Mouse (Mus musculus) heart, adult 2 months (tissue): ENCODE measurements around the gene Bend7. TPM values are rescaled to one million over a fixed set of nuclear protein-coding genes. Genes with fewer than 3 reads are reported as not detected.

Experiments
- DNase-seq, 2 experiments: peaks; one replicate each; pipeline ENCODE4 v3.0.0; 2021
- H3K27ac ChIP-seq: fragments of 200-600 bp; 2 replicates; pipeline ENCODE4 v1.8.1; 2022
- H3K27me3 ChIP-seq: fragments of 200-500 bp; 2 replicates; pipeline ENCODE4 v1.6.1; 2012; ENCODE audit warnings: mild to moderate bottlenecking, low read length, inconsistent platforms, mixed read lengths; ENCODE audit not compliant: control insufficient read depth, insufficient read depth
- H3K36me3 ChIP-seq: fragments of 200-500 bp; 2 replicates; pipeline ENCODE4 v1.6.1; 2012; ENCODE audit warnings: low read length, inconsistent platforms; ENCODE audit not compliant: control insufficient read depth, insufficient read depth
- H3K4me1 ChIP-seq: fragments of 200-500 bp; 2 replicates; pipeline ENCODE4 v1.6.1; 2011; ENCODE audit warnings: low read length; ENCODE audit not compliant: control insufficient read depth, insufficient read depth
- H3K4me3 ChIP-seq: fragments of 200-600 bp; 2 replicates; pipeline ENCODE4 v1.8.1; 2022
- H3K79me2 ChIP-seq: fragments of 200-500 bp; replicated peaks from 2 replicates; pipeline ENCODE4 v1.6.1; 2012; ENCODE audit warnings: mild to moderate bottlenecking, inconsistent platforms, low read length, moderate library complexity, mixed read lengths; ENCODE audit not compliant: control insufficient read depth, insufficient read depth
- H3K9ac ChIP-seq: fragments of 200-500 bp; 2 replicates; pipeline ENCODE4 v1.6.1; 2012; ENCODE audit warnings: low read depth, mild to moderate bottlenecking, control low read depth, inconsistent platforms, low read length, mixed read lengths
- CTCF ChIP-seq: fragments of 200-600 bp; IDR thresholded peaks from 2 replicates; pipeline ENCODE4 v1.8.1; 2022; ENCODE audit warnings: antibody characterized with exemption, mild to moderate bottlenecking, moderate library complexity
- EP300 ChIP-seq: fragments of 200-500 bp; IDR thresholded peaks from 2 replicates; pipeline ENCODE4 v1.6.1; 2011; ENCODE audit warnings: low read depth, low read length, control low read depth; ENCODE audit not compliant: insufficient read depth
- POLR2A ChIP-seq: fragments of 200-500 bp; IDR thresholded peaks from 2 replicates; pipeline ENCODE4 v1.6.1; 2011; ENCODE audit warnings: mild to moderate bottlenecking, low read depth, low read length, control low read depth; ENCODE audit not compliant: insufficient read depth
- WGBS: fragments of 180-500 bp; shearing (Covaris S2); methylation state at CpG from one replicate; pipeline ENCODE4 v1.1.7; 2018; 5-methylcytosine and 5-hydroxymethylcytosine counted together
- intact Hi-C: fragments of 180-260 bp; cut with DNase I; formaldehyde crosslinking; loops from one replicate; pipeline ENCODE4 v1.15.1; 2025
- polyA plus RNA-seq: library from polyadenylated mRNA; depleted of rRNA; stranded (reverse); fragments of >200 nt; gene quantifications from 2 replicates; pipeline ENCODE4 v1.2.3, GENCODE M21; 2012
- total RNA-seq, 2 experiments: library from RNA; stranded (reverse); gene quantifications; 2 replicates each; pipeline ENCODE4 v1.2.3; 2021

The Bend7 gene
- total and polyA plus RNA-seq, 3 experiments, result 2.9 to 5.5 (median 4.5) TPM

DNA sequence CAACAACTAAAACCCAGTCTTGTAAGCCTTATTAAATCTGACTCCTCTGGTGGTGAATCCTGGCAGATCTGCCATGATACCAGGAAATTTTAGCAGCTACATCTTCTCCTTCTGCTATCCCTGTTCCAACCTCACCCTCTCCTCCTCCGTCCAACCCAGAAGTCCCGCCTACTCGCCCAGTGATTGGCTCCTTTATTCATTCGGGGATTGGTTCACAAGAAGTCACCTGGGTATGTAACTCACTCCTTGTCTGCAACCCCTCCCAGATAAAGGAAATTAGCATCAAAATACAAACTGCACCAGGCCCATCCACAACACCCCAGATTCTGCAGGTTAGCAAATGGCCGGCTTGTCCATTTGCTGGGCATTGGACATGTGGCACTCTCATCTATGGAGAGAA, 98.7 kb downstream of the Bend7 start:
- Histone ChIP-seq H3K27ac (no peak overlapping the region), H3K79me2 (no peaks in the 10 kb centered on the region), H3K9ac (no peak overlapping the region), H3K27me3 (0 out of 2 replicates have a peak, but pooled peaks cover 3% of the 10 kb centered on the region), H3K36me3 (no peaks in the 10 kb centered on the region), H3K4me1 (no peaks in the 10 kb centered on the region), H3K4me3 (no peak overlapping the region)
- WGBS, result 45% methylated on average over 5 of the region's 5 CpGs
- TF ChIP-seq CTCF (no peak), EP300 (no peak), POLR2A (no peak)
- no peak for DNase-seq
- intact Hi-C loops, result no loop called here

DNA sequence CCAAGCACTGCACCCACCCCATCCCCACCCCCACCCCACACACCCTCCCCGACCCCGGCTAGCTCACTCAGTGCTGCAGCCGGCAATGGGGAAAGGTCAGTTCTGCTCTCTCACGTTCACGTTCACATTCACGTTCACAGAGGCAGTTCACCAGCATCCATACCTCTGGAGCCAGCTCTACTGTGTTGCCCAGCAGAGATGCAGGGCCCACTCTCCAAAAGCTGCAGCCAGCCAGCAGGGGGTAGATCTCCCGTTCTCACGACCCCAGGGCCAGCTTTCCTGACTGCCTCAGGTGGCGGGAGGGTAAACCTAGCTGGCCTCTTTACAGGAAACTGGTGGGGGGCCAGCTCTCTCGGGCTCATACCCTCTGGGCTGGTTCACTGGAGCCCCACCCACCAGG, 100.0 kb downstream of the Bend7 start:
- Histone ChIP-seq H3K36me3 (no peaks in the 10 kb centered on the region), H3K4me3 (no peak overlapping the region), H3K79me2 (no peaks in the 10 kb centered on the region), H3K27me3 (0 out of 2 replicates have a peak, but pooled peaks cover 3% of the 10 kb centered on the region), H3K9ac (no peak overlapping the region), H3K4me1 (no peaks in the 10 kb centered on the region), H3K27ac (no peak overlapping the region)
- WGBS, result 4% methylated on average over 10 of the region's 10 CpGs
- TF ChIP-seq CTCF (no peak), EP300 (no peak), POLR2A (no peak)
- intact Hi-C loops, result no loop called here
- no peak for DNase-seq

DNA sequence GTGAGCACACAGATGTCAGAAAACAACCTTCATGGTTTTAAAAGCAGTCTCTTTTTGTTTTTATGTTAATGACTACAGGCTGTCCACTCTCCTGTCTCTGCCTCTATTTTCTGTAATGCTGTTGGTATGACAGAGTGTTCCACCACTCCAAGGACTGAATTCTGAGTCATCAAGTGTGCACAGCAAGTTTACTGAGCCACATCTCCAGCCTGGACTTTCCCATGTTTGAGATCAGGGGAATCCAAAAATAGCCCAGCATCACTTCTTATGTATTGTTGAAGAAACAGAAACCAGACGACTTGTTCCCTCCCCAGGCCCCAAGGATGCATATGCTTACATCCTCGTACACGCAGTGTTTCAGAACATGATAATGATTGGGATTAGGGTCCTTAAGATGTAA, 102.6 kb downstream of the Bend7 start:
- intact Hi-C loops, result no loop called here
- no peaks in the 10 kb centered on the region for H3K36me3 ChIP-seq
- H3K27ac ChIP-seq, result no peak overlapping the region
- H3K79me2 ChIP-seq, result no peaks in the 10 kb centered on the region
- H3K4me3 ChIP-seq, result no peak overlapping the region
- no peak for DNase-seq
- no peak overlapping the region for H3K9ac ChIP-seq
- H3K27me3 ChIP-seq, result 0 out of 2 replicates have a peak, but pooled peaks cover 3% of the 10 kb centered on the region
- 49% methylated on average over 3 of the region's 3 CpGs for WGBS
- H3K4me1 ChIP-seq, result no peaks in the 10 kb centered on the region
- TF ChIP-seq EP300 (no peak), POLR2A (no peak), CTCF (no peak)

GRCm38 (mm10) chr2:4824067-4824466, 106.4 kb downstream of the Bend7 start:
- Histone ChIP-seq H3K79me2 (no peaks in the 10 kb centered on the region), H3K9ac (no peak overlapping the region), H3K4me3 (no peak overlapping the region), H3K27ac (no peak overlapping the region), H3K36me3 (no peaks in the 10 kb centered on the region), H3K27me3 (no peaks in the 10 kb centered on the region), H3K4me1 (no peaks in the 10 kb centered on the region)
- no peak for TF ChIP-seq EP300
- TF ChIP-seq CTCF, result no peak
- TF ChIP-seq POLR2A, result no peak
- no peak for DNase-seq
- intact Hi-C loops, result no loop called here
- 58% methylated on average over 9 of the region's 9 CpGs for WGBS

DNA sequence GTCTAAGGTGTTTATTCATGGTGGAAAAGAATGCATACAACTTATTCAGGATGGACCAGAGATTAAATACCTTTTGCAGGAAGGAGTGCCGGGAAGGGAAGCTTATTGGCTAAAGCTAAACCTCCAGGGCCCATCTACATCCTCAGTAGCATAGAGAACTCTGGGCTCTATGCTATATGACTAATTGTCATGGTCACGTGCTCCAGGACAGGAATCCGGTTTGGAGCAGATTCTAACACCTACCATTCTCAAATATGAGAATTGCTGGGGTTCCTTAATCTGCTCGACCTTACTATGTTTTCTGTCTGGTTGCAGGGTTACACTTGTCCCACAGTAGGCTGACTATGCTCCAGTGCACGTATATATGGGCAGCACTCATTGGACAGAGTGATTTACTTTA, 110.4 kb downstream of the Bend7 start:
- no peaks in the 10 kb centered on the region for H3K36me3 ChIP-seq
- H3K4me1 ChIP-seq, result no peaks in the 10 kb centered on the region
- no peak overlapping the region for H3K9ac ChIP-seq
- no peak for TF ChIP-seq POLR2A
- no peak overlapping the region for H3K4me3 ChIP-seq
- no peaks in the 10 kb centered on the region for H3K79me2 ChIP-seq
- intact Hi-C loops, result no loop called here
- no peak for DNase-seq
- 67% methylated on average over 5 of the region's 5 CpGs for WGBS
- H3K27ac ChIP-seq, result no peak overlapping the region
- no peaks in the 10 kb centered on the region for H3K27me3 ChIP-seq

DNA sequence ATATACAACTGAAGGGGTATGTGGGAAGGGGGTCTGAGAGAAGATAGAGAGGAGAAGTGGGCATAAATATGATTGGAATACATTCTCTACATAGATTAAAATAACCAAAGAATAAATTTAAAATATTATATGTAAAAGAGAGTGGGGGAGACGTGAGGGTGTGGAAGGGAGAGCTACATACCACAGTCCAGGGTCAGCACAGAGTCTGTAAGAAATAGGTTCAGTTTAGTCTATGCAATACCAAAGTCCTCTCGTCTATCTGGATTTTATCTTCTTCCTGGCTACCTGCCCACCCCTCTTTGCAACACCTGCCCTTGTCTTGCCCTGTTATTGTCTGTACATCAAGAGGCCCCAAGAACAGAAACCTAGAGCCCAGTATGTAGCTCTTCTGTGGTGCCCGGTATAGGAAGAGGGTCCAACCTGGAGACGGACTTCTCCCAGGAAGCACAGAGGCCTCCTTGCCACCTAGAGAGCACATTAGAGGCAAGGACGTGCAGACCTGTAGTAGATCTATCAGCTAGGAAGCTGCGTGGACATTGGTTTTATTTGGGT, 110.9 kb downstream of the Bend7 start:
- intact Hi-C loops, result no loop called here
- TF ChIP-seq EP300 (no peak), POLR2A (no peak), CTCF (no peak)

More for the DNA sequence above, 110.9 kb downstream of the Bend7 start:
- 84% methylated on average over 6 of the region's 6 CpGs for WGBS
- no peaks in the 10 kb centered on the region for H3K4me1 ChIP-seq
- no peak for DNase-seq
- no peaks in the 10 kb centered on the region for H3K27me3 ChIP-seq
- H3K36me3 ChIP-seq, result no peaks in the 10 kb centered on the region
- H3K9ac ChIP-seq, result no peak overlapping the region
- no peaks in the 10 kb centered on the region for H3K79me2 ChIP-seq
- no peak overlapping the region for H3K4me3 ChIP-seq
- no peak overlapping the region for H3K27ac ChIP-seq
